Mouse (Mus musculus): ENCODE results near the gene Hmga2. TPM values are rescaled to one million over a fixed set of nuclear protein-coding genes. Genes with fewer than 3 reads are reported as not detected.

Hmga2 gene
- polyA plus RNA-seq, 1 experiment: 40.7 TPM

- no peaks in the 10 kb centered on the region for H3K4me1 ChIP-seq (ENCODE audit: control insufficient read depth, insufficient read depth, low read length)
- H3K27me3 ChIP-seq (ENCODE audit: control insufficient read depth, insufficient read depth, low read length, poor library complexity, severe bottlenecking): no peaks in the 10 kb centered on the region; the same call in 1 of the 2 replicates
- H3K9me3 ChIP-seq (replicated peaks; ENCODE audit: control insufficient read depth, insufficient read depth, low read length, poor library complexity, severe bottlenecking): no peaks in the 10 kb centered on the region
- no peak overlapping the region for H3K9ac ChIP-seq (ENCODE audit: low read depth, poor library complexity, severe bottlenecking)
- no peaks in the 10 kb centered on the region for H3K36me3 ChIP-seq (ENCODE audit: control insufficient read depth, insufficient read depth, low read length, poor library complexity, severe bottlenecking)
- no peak overlapping the region for H3K4me3 ChIP-seq (ENCODE audit: low read depth, low read length)
- TF ChIP-seq POLR2A (IDR thresholded peaks at IDR 0.05; ENCODE audit: insufficient read depth, low read length): no peak
- no peak for TF ChIP-seq EP300 (IDR thresholded peaks at IDR 0.05; ENCODE audit: insufficient read depth, low read depth, low read length)
- TF ChIP-seq CTCF (IDR thresholded peaks at IDR 0.05; ENCODE audit: low read depth, low read length): no peak
- no peak overlapping the region for H3K27ac ChIP-seq (ENCODE audit: insufficient read depth, low read length)
Observed at GRCm38 (mm10) chr10:120446799-120447198, 29.5 kb downstream of the Hmga2 start.

GRCm38 (mm10) chr10:120446206-120446605 is 30.1 kb downstream of the Hmga2 start:
- Histone ChIP-seq H3K27ac (ENCODE audit: insufficient read depth, low read length) (no peak overlapping the region), H3K4me1 (ENCODE audit: control insufficient read depth, insufficient read depth, low read length) (no peaks in the 10 kb centered on the region), H3K4me3 (ENCODE audit: low read depth, low read length) (no peak overlapping the region), H3K9ac (ENCODE audit: low read depth, poor library complexity, severe bottlenecking) (no peak overlapping the region), H3K27me3 (ENCODE audit: control insufficient read depth, insufficient read depth, low read length, poor library complexity, severe bottlenecking) (no peaks in the 10 kb centered on the region; the same call in 1 of the 2 replicates), H3K9me3 (replicated peaks; ENCODE audit: control insufficient read depth, insufficient read depth, low read length, poor library complexity, severe bottlenecking) (no peaks in the 10 kb centered on the region), H3K36me3 (ENCODE audit: control insufficient read depth, insufficient read depth, low read length, poor library complexity, severe bottlenecking) (no peaks in the 10 kb centered on the region)
- TF ChIP-seq CTCF (IDR thresholded peaks at IDR 0.05; ENCODE audit: low read depth, low read length): no peak
- TF ChIP-seq EP300 (IDR thresholded peaks at IDR 0.05; ENCODE audit: insufficient read depth, low read depth, low read length): no peak
- TF ChIP-seq POLR2A (IDR thresholded peaks at IDR 0.05; ENCODE audit: insufficient read depth, low read length): no peak

- Histone ChIP-seq H3K9ac (ENCODE audit: low read depth, poor library complexity, severe bottlenecking) (no peak overlapping the region), H3K36me3 (ENCODE audit: control insufficient read depth, insufficient read depth, low read length, poor library complexity, severe bottlenecking) (no peaks in the 10 kb centered on the region), H3K4me3 (ENCODE audit: low read depth, low read length) (no peak overlapping the region), H3K27ac (ENCODE audit: insufficient read depth, low read length) (no peak overlapping the region), H3K27me3 (ENCODE audit: control insufficient read depth, insufficient read depth, low read length, poor library complexity, severe bottlenecking) (no peaks in the 10 kb centered on the region; the same call in 1 of the 2 replicates), H3K9me3 (replicated peaks; ENCODE audit: control insufficient read depth, insufficient read depth, low read length, poor library complexity, severe bottlenecking) (no peaks in the 10 kb centered on the region), H3K4me1 (ENCODE audit: control insufficient read depth, insufficient read depth, low read length) (no peaks in the 10 kb centered on the region)
- TF ChIP-seq POLR2A (IDR thresholded peaks at IDR 0.05; ENCODE audit: insufficient read depth, low read length) (no peak), CTCF (IDR thresholded peaks at IDR 0.05; ENCODE audit: low read depth, low read length) (no peak), EP300 (IDR thresholded peaks at IDR 0.05; ENCODE audit: insufficient read depth, low read depth, low read length) (no peak)
Observed at GRCm38 (mm10) chr10:120444463-120445070, 31.7 kb downstream of the Hmga2 start.

- H3K4me3 ChIP-seq (ENCODE audit: low read depth, low read length): no peak overlapping the region
- no peaks in the 10 kb centered on the region; the same call in 1 of the 2 replicates for H3K27me3 ChIP-seq (ENCODE audit: control insufficient read depth, insufficient read depth, low read length, poor library complexity, severe bottlenecking)
- H3K4me1 ChIP-seq (ENCODE audit: control insufficient read depth, insufficient read depth, low read length): no peaks in the 10 kb centered on the region
- no peak overlapping the region for H3K9ac ChIP-seq (ENCODE audit: low read depth, poor library complexity, severe bottlenecking)
- no peak overlapping the region for H3K27ac ChIP-seq (ENCODE audit: insufficient read depth, low read length)
- no peaks in the 10 kb centered on the region for H3K9me3 ChIP-seq (replicated peaks; ENCODE audit: control insufficient read depth, insufficient read depth, low read length, poor library complexity, severe bottlenecking)
- no peaks in the 10 kb centered on the region for H3K36me3 ChIP-seq (ENCODE audit: control insufficient read depth, insufficient read depth, low read length, poor library complexity, severe bottlenecking)
- no peak for TF ChIP-seq CTCF (IDR thresholded peaks at IDR 0.05; ENCODE audit: low read depth, low read length)
Observed at GRCm38 (mm10) chr10:120443757-120444311, 32.4 kb downstream of the Hmga2 start.

GRCm38 (mm10) chr10:120441254-120441653 is 35.0 kb downstream of the Hmga2 start:
- no peaks in the 10 kb centered on the region for H3K4me1 ChIP-seq (ENCODE audit: control insufficient read depth, insufficient read depth, low read length)
- no peak for TF ChIP-seq EP300 (IDR thresholded peaks at IDR 0.05; ENCODE audit: insufficient read depth, low read depth, low read length)
- H3K36me3 ChIP-seq (ENCODE audit: control insufficient read depth, insufficient read depth, low read length, poor library complexity, severe bottlenecking): no peaks in the 10 kb centered on the region
- H3K9ac ChIP-seq (ENCODE audit: low read depth, poor library complexity, severe bottlenecking): no peak overlapping the region
- H3K27me3 ChIP-seq (ENCODE audit: control insufficient read depth, insufficient read depth, low read length, poor library complexity, severe bottlenecking): no peaks in the 10 kb centered on the region
- H3K27ac ChIP-seq (ENCODE audit: insufficient read depth, low read length): no peak overlapping the region
- no peak overlapping the region for H3K4me3 ChIP-seq (ENCODE audit: low read depth, low read length)
- no peaks in the 10 kb centered on the region for H3K9me3 ChIP-seq (replicated peaks; ENCODE audit: control insufficient read depth, insufficient read depth, low read length, poor library complexity, severe bottlenecking)

- H3K4me1 ChIP-seq (ENCODE audit: control insufficient read depth, insufficient read depth, low read length): no peaks in the 10 kb centered on the region
- H3K9ac ChIP-seq (ENCODE audit: low read depth, poor library complexity, severe bottlenecking): no peak overlapping the region
- no peak overlapping the region for H3K27ac ChIP-seq (ENCODE audit: insufficient read depth, low read length)
- no peak for TF ChIP-seq EP300 (IDR thresholded peaks at IDR 0.05; ENCODE audit: insufficient read depth, low read depth, low read length)
- no peak for TF ChIP-seq POLR2A (IDR thresholded peaks at IDR 0.05; ENCODE audit: insufficient read depth, low read length)
- no peak for TF ChIP-seq CTCF (IDR thresholded peaks at IDR 0.05; ENCODE audit: low read depth, low read length)
- no peaks in the 10 kb centered on the region for H3K36me3 ChIP-seq (ENCODE audit: control insufficient read depth, insufficient read depth, low read length, poor library complexity, severe bottlenecking)
- H3K4me3 ChIP-seq (ENCODE audit: low read depth, low read length): no peak overlapping the region
- no peaks in the 10 kb centered on the region for H3K27me3 ChIP-seq (ENCODE audit: control insufficient read depth, insufficient read depth, low read length, poor library complexity, severe bottlenecking)
- H3K9me3 ChIP-seq (replicated peaks; ENCODE audit: control insufficient read depth, insufficient read depth, low read length, poor library complexity, severe bottlenecking): no peaks in the 10 kb centered on the region
Observed at GRCm38 (mm10) chr10:120434433-120434832, 41.8 kb downstream of the Hmga2 start.

Data from ES-Bruce4 (cell line).